Mouse (Mus musculus) adipocyte (in vitro differentiated cells): ENCODE data around the gene Kdf1.

Source experiments
- DNase-seq: peaks from one replicate; pipeline ENCODE4 v3.0.0-alpha.2; 2016; ENCODE audit warnings: low spot score

Kdf1 gene

GRCm38 (mm10) chr4:133518601-133519368 lies at the start of gene Kdf1:
TSS of gene Kdf1 (plus strand) at chr4:133518963.
- no peak for DNase-seq

DNA sequence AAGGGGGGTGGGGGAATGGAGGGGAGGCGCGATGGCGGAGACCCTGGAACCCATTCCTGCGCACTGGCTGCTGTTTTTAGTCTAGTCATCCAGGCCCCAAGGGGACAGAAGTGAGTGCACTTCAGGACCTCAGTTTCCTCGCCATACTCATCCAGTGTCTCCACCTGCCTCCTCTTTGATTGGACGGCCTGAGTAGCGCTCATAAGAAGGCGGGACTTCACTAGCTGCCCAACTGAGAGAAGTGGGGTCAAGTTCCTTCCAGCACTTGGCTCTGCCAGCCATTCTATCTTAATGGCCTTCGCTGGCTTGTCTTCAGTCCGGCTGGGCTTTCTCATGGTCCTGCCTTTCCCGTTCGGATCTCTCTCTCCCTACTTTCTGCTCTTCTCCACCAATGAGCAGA lies 49.6 kb upstream of the Kdf1 start:
- no peak for DNase-seq

- DNase-seq, result no peak
These were observed 47.5 kb upstream of the Kdf1 start for GRCm38 (mm10) chr4:133471135-133471821.

DNA sequence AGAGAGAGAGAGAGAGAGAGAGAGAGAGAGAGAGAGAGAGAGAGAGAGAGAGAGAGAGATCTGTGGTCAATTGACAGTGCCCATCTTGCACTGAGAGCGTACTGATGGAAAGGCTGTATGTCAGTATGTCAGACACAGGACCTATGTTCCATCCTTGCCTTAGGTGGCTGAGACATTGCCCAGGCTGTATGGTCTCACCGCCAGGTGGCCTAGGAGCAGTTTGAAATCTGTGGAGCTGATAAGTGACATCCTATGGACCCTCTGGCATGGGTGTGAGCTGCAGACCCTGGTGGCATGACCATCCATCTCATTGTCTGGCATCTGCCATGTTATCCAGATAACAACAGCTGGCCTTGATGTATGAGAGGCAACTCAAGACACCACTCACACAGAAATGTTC lies 44.9 kb upstream of the Kdf1 start:
- no peak for DNase-seq

- DNase-seq, result peak; percentile 98
These were observed 39.1 kb upstream of the Kdf1 start, which contains the start of gene Tent5b for GRCm38 (mm10) chr4:133479458-133480184. TSS of gene Tent5b (plus strand) at chr4:133480132.

DNA sequence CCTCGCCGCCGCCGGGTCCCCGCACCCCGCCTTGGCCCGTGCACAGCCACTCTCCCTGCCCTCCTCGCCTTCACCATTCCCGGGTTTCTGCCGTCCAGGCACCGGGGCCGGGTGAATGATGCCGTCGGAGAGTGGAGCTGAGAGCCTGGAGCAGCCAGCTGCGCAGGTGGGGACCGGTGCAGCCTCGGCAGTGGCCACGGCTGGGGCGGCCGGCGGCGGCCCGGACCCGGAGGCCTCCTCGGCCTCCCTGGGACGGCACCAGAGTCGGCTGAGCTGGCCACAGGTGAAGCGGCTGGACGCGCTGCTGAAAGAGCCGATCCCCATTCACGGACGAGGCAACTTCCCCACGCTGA lies 38.6 kb upstream of the Kdf1 start:
- no peak for DNase-seq

- no peak for DNase-seq
These were observed 38.0 kb upstream of the Kdf1 start for GRCm38 (mm10) chr4:133480754-133481153.

DNA sequence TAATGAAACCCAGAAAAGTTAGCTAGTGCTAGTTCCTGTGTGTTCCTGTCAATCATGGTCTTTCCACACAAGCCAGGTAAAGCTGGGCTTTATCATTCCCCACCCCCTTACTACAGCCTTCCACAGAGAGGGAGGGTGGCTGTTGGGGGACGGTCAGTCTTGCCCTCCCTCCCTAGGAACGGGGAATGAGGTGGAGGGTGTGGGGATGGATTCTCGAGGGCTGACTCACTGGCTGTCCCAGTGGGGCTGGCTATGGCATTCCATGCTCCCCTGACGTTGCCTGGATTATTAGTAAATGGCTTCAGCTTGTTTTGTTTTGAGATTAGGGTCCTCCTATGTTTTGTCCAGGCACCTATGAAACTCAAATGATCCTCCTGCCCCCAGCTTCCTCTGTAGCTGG lies 37.3 kb upstream of the Kdf1 start:
- no peak for DNase-seq

DNA sequence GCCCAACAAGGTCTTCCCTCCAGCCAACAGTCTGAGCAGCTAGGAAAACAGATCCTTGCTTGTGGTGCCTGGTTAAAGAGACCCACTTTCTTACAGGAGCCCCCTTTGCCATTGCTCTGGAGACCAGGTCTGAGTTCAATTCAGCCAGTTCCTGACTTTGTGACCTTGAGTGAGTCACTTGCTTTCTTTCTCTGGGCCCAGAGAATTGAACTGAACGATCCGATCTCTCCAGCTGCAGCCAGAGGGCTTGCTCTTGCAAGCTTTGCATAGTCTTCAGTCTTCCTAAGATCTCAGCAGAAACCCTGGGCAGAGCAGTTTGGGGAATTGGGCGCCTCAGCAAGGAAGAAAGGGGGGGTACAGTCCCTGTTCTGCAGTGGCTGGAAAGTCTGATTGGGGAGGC lies 36.3 kb upstream of the Kdf1 start:
- no peak for DNase-seq

DNA sequence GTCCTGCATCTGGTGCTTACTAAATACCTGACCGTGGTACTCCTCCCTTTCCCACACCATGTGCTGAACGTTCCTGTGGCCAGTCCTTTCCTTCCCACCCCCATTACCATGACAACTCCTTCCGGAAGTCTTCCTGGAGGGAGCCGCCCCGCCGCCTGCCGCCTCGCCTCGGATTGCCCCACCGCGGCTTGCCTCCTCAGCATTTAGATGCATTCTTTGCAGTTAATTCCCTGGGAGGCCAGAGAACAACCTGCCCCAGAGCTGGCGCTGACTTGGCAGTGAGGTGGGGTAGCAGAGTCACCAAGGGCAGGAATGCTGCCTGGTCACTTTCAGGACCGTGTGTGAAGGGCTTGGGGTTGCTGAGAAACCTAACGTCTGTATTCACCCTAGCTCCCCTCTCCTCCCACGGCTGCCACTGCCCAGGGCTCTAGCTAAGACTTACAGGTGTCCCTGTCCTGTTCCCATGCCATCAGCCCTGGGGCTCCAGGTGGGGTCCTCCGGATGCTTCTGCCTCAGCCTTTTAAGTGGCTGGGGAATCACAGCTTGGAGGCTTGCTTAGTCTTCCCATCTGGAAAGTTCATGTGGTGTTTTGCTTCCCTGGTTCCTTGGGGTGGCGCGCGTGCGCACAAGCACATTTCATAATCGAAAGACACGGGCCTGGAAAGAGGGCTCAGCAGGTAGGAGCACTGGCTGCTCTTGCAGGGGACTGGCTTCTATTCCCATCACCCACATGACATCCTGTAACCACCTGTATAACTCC lies 34.3 kb upstream of the Kdf1 start:
- DNase-seq, result no peak

DNA sequence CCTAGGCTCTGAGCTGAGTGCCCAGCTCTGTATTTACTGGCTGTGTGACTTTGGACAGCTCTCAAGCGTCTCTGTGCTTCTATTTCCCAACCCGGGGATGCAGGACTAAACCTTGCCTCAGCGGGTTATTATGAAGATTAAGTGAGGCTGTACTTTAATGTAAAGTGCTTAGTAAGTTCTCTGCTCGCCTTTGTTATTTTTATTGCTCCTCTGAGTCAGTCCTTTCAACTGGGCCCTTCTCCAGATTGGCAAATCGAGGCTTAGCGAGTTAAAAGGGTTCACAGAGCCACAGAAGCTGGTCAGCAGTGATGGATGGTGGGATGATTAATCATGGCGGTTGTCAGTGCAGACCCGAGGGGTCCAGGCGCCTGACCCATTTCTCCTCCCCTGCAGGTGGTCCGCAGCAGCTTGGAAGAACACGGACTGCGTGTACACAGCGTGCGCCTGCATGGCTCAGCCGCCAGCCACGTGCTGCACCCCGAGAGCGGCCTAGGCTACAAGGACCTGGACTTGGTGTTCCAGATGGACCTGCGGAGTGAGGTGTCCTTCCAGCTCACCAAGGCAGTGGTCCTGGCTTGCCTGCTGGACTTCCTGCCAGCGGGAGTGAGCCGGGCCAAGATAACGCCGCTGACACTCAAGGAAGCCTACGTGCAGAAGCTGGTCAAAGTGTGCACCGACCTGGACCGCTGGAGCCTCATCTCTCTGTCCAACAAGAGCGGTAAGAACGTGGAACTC lies 32.9 kb upstream of the Kdf1 start:
- no peak for DNase-seq

DNA sequence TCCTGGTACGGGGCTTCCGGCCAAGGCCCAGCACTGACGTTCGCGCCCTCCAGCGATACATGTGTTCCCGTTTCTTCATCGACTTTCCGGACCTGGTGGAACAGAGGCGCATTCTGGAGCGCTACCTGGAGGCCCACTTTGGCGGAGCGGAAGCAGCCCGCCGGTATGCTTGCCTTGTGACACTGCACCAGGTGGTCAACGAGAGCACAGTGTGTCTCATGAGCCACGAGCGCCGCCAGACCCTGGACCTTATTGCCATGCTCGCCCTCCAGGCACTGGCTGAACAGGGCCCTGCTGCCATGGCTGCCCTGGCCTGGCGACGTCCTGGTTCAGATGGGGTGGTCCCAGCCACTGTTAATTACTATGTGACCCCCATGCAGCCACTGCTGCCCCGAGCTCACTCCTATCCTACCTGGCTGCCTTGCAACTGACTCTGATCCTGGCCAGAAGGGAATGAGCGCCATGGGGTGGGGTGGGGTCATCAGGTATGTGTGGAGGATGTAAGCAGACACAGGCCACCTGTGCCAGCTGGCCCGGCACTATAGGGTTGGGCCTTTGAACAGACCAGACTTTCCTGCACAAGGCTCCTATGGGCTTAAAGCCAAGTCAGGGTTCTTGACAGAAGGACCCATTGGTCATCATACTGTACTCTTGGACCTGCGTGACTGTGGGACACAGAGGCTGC lies 31.9 kb upstream of the Kdf1 start:
- no peak for DNase-seq

DNA sequence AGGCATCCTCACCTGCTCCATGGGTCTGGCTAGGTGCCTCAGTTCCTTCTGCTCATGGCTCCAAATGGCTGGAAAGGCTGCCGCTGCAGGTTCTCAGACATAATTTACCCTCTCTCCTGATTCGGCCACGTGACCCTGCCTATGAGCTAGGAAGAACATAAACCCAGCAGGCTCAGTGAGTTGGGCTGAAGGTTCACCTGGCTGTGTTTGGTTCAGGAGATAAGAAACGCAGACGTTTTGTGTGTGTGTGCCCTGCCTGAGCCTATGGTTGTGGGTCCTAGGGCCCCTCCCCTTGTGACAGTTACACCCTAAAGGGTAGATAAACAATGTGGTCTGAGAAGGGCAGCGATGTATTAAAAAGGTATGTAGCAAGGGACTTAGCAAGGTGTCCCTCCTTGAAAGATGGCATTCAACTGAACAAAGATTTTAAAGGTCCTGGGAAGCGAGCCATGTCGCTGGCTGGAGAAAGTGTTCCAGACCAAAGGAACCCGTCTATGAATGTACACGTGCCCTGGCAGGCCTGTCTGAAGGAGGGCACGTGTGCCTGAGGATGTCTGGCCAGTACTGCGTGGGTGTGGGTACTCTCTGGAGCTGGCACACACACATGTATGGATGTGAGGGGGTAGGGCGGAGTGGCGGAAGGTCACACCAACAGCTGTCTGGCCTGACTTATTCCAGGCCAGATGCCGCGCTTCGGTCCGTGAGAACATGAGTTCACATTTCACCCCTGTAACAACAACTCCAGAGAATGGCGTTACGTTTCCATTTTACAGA lies 30.0 kb upstream of the Kdf1 start:
- no peak for DNase-seq

DNA sequence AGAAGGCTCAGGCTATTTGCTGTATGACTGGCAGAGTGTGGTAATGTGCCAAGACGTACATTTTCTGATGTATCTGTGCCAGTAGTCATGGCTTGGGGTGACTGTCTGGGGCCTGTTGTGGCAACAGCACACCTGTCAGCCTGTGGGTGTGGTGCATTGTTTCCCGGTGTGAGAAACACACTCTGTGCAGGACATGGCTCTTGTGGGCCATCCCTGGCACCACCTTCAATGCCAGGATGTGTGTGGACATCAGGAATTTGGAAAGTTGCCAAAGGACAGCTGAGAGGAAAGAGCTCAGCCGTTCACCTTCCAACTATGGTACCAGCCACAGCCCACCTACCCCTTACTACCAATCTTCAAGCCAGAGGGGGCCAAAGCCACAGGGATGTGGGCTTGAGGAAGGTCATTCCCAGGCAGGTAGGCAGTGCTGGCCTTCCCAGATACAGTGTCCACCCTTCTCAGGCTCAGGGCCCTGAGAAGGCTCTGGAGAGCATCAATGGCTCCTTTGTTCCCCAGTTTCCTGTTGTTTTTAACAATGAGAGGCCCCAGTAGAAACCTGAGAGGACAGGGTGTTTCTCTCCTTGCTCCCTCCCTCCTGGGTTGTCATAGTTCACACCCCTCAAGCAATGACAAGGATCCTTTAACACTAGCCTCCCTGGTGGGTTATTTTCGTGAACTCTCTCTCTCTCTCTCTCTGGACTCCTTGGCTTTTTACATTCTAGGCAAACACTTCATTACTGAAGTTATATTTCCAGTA lies 29.1 kb upstream of the Kdf1 start:
- no peak for DNase-seq

GRCm38 (mm10) chr4:133491800-133492199 lies 27.0 kb upstream of the Kdf1 start:
- DNase-seq, result peak; percentile 51

DNA sequence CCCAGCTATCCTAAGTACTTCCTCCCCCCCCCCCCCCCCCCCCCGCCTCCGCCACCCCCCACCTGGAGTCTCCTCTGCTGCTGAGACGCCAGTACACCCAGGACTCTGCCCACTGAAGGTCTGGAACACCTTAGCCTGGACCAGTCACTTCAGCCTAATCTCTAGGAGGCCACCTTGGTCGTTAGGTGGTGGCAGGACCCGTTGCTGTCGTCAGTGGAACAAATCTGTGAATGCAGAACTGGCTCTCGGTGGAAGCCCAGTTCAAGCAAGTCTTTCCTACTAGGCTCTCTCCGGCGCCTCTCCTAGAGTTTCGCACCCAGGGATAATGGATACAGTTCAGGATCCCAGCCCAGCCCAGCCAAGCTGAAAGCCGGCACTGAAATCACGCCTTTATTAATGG lies 24.9 kb upstream of the Kdf1 start:
- no peak for DNase-seq

DNA sequence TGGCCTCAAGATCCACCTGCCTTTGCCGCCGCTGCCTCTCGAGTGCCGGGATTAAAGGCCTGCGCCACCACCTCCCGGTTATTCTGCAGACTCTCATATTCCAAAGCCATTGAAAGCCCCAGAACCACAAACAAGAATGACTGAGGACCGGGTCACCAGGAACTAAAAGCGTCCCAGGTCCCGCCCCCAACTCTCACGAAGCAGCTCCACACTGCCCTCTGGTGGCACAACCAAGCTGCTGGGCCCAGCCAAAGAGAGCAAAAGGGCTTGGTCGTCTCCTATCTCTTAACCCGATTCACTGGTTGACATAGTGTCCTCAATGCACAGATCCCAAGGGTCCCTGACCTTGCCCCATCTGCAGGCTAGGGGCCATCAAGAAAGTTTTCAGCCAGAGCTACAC lies 24.3 kb upstream of the Kdf1 start:
- peak; percentile 92 for DNase-seq

DNA sequence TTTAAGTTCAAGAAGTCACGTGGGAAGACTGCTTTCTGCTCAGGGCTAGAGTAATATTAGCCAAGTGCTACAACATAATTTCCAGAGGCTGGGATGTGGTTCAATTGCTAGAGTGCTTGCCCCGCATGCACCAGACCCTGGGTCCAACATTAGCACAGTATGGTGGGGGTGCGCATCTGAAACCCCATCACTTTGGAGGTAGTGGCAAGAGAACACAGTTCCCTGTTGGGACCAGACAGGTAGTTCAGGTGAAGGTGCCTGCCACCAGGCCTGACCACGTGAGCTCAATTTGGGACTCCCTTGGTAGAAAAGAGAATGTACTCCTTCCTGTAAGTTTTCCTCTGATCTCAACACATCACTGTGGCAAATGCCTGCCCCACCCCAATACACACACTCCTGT lies 23.9 kb upstream of the Kdf1 start:
- DNase-seq, result no peak

DNA sequence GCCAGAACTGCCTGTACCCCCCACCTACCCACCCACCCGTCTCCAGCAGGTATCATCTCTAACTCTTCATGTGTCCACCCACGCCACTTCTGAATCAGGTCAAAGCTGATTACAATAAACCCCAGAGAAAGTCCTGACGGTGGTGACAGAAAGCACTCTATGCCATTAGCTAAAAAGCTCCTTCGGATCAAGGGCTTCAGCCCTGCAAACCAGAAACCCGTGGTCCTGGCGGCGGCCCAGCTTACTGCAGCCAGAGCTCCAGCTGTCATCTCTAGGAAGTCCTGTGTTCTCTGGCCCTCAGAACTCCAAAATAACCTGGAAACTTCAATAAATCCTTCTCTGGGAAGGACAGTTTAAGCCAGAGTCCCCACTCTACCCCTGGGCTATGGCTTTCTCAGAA lies 23.1 kb upstream of the Kdf1 start:
- no peak for DNase-seq
